Mouse (Mus musculus) G1E (cell line): ENCODE data around the gene Cdc14b.

ENCODE experiments used
- CTCF ChIP-seq: IDR thresholded peaks from 2 replicates; pipeline ENCODE4 v1.5.1; 2012; ENCODE audit warnings: low read depth, low read length, inconsistent platforms, mixed read lengths
- GATA1 ChIP-seq: IDR thresholded peaks from 2 replicates; pipeline ENCODE4 v1.6.1; 2012; ENCODE audit warnings: borderline replicate concordance, low read length, inconsistent platforms, mixed read lengths
- POLR2AphosphoS5 ChIP-seq: IDR thresholded peaks from 2 replicates; pipeline ENCODE4 v1.6.1; 2012; ENCODE audit warnings: low read depth, low read length, inconsistent platforms; ENCODE audit not compliant: insufficient replicate concordance

GRCm38 (mm10) chr13:64197899-64198298 lies 77.2 kb downstream of the Cdc14b start:
- TF ChIP-seq CTCF (no peak), GATA1 (no peak), POLR2AphosphoS5 (no peak)
